Mouse (Mus musculus): ENCODE results near the gene Fam83d.
A peak's percentile ranks its signal among the peaks of the same experiment; 100 is the strongest.

Fam83d gene

DNA sequence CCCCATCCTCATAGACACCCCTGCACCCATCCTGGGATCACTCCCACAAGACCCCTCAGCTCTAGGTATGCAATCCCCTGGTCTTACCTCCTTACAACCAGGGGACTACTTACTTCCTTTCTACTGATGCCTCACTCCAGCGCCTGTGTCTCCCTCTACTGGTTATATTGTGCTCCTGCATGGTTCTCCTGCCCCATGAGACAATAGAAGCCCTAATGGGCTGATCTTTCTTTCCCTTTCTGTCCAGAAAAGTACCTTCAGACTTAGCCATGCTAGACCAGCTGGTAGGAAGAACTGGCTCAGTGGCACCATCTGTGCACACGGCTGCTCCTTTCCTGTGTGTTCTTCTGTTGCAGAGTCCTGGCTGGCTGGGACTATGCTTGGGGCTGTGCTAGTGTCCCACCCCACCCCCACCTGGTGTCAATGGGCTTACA, 22.8 kb upstream of the Fam83d start:
- peak; percentile 58 to 64 for DNase-seq

DNA sequence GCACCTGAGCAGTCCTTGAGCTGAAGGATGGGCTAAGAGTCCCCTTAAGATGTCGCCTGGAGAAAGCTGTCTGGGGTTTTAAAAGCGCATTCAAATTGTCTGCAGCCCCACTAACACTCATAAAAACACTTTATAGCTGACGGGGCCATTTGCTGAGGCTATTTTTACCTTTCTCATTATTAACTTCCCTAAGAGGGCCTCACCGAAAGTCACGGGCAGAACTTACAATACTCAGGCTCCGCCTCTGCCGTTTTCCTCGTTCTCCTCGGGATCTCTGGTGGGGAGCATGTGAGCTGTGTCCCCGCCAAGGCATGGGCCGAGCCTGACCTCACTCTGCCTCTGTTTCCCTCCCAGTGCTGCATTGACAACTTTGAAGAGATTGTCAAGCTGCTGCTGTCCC, 21.7 kb upstream of the Fam83d start:
- no peak for DNase-seq

DNA sequence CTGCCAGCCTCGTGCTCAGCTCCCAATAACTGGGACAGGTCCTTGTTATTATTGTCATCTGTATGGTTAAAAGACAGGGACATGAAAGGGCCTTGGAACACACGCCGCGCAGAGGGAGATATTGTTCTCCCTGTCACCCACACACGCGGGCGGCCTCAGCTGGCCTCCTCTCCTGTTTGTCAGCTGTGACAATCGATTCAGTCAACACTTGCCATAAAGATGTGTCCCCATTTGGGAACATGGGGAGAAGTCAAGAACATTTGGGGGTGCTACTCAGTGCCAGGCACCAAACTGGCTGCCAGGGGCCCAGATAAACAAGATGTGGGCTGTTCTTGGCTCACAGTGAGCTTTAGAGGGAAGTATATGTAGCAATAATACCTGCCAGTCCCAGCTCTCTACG, 18.5 kb upstream of the Fam83d start:
- no peak for DNase-seq

DNA sequence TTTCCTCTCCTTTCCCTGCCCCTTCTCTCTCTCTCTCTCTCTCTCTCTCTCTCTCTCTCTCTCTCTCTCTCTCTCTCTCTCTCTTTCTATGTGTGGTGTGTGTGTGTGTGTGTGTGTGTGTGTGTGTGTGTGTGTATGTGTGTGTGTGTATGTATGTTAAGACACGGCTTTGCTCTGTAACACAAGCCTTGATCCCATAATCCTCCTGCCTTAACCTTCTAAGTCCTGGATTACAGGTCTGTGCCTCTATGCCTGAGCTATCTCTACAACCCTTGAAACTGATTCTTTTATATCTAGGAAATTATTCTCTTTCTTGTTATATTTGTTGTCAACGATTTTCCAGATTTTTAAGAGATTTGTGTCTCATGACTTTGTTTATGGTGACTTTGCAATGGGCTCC, 7.7 kb upstream of the Fam83d start:
- no peak for DNase-seq

DNA sequence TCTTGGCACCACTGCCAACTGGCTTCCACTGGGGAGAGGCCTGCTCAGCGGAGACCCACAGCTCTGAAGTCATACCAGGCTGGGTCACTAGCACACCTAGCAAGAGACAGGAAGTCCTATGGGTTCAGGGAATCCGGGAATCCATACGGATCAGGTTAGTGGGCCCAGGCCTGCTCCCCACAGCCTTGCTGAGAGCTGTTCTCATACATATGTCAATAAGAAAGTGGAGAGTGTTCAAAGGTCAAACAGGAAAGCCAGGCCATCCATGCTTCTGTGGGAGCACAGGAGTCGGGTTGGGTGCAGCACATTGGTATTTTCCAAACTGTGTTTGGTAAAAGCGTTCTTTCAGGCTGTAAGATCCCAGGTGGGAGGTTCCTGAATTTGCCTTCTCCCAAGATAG, 5.6 kb upstream of the Fam83d start:
- DNase-seq = no peak

DNA sequence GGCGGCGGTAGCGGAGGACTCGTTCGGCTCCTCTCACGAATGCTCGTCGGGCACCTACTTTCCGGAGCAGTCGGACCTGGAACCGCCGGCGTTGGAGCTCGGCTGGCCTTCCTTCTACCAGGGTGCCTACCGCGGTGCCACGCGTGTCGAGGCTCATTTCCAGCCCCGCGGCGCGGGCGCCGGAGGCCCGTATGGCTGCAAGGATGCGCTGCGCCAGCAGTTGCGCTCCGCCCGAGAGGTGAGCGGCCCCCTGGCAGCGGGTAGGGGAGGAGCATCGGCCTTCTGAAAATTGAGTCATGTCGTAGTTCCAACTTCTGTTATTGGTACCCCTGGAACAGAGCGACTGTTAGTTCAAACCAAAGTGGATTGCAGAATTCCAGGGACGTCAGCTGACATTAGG, 457 bp downstream of the Fam83d start:
- peak; percentile 64 to 76 for DNase-seq

DNA sequence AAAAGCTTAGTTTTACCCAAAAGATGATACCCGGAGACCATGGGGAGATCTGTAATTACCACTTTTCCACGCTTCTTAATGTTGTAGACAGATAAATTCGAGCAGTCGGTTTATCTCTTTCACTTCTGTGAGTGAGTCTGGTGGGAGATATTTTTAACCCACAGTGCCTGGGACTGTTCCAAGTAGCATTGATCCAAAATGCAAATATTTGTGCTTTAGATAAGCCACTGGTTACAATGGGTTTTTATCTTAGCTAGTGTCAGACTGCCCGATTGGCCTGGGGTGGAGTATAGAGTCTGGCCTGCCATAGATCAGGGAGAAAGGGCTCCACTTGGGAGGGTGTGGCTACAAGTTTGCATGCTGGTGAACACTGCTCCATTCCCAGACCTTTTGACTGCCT, 878 bp downstream of the Fam83d start:
- DNase-seq = no peak

DNA sequence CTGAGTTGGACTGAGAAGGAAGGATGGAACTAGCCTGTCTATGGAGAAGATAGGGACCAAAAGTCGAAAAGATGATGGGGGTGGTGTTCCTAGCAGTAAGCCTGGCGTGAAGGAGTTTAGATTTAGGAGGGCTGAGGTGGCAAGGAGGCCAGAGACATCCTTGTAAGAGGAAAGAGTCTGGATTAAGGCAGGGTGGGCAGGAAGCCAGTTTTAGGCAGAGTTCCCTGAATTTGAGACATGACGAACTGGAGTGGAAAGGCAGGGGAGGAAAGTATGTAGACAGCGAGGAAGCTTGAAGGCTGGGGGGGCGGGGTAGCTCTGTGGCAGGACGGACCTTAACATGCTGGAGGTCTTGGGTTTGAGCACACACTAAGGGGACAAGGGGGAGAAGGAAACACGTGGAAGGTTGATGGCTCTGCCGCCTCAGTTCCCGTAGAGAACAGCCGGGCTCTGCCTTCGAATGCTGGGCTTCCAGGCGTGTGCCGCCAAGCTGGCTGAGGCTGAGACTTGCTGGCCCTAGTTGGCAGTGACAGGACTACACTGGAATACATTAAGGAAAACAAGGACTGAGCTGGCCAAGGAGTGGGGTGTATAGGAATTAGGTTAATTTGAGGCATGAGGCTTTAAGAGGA, 2.3 kb downstream of the Fam83d start:
- no peak for DNase-seq

DNA sequence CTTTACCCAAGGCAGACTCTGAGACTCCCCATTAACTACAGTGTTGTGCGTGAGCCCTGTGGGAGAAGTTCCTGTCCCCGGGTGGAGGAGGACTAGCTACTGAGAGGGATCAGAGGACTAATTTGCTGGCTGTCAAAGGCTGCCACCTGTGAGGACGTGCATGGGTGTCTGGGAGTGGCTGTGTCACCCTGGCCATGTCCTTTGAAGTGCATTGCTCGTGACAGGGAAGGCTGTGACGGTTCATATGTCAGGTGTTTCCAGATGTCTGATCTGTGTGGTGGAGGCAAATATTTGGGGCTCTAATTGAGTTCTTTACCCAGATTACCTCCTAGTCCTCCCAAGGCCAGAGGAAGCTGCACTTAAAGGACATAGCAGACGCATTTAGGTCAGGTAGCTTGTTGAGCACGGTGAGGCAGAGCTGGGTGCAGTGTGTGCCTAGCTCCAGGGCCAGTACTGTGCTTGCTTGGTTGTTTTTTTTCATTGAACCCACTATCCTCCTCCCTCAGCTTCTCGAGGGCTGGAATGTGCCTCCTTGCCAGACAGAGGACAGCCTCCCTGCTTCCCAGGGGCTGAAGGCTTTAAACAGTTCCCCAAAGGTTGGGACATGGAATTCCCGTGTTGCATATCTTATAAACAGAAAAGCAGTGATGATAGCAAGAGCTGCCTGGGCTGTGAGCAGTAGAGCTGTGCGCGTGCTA, 3.3 kb downstream of the Fam83d start:
- peak; percentile 20 to 43 for DNase-seq

DNA sequence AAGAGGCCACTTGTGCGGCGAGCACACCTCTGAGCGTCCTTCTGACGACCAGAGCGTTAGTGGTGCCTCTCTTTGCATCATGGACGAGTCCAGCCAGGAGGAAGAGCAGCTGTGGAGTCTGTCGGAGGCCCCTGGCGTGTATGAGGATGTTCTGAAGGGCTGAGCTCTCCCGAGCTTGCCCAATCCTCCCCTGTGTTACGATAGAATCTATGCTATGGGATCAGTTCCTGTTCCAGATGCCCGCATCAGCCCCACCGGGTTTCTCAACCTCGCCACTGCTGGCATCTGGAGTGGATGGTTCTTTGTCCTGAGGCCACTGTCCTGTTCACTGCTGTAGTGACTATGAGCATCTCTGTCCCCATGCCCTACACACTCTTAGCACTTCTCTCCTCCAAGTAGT, 4.9 kb downstream of the Fam83d start:
- no peak for DNase-seq

DNA sequence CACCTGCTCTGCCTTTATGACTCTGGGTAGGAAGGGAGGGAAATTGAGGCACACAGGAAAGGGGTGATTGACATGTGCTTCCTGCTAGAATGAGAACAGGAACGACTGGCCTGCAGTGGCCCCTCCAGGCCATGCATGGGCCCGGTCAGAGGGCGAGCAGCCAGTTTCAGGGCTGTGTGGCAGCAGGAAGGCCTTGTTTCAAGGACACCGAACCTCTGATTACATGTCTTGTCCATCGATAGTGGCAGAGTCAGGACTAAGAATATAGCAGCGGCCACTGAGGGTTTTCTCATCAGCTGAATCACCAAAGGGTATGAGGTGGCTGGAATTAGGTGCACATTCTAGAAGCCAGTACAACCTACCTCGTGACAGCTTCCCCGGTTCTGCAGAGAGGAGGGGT, 7.0 kb downstream of the Fam83d start:
- no peak for DNase-seq

DNA sequence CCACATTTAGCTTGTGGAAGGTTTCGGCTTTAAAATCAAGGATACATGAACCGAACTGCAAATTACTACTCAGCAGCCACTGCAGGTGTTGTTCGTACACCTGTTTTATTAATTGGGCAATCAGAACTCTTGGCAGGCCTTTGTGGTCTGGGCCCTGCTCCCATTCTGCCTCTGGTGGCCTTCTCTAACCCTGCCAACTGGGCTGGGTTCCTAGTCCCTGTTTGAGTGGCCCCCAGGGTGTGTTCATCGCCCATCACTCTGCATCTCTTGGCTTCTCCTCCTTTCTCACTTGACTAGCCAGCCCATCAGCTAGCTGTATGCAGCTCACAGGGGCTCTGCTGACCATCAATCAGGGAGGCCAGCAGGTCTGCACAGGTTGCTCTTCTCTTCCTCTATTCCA, 8.8 kb downstream of the Fam83d start:
- no peak for DNase-seq

DNA sequence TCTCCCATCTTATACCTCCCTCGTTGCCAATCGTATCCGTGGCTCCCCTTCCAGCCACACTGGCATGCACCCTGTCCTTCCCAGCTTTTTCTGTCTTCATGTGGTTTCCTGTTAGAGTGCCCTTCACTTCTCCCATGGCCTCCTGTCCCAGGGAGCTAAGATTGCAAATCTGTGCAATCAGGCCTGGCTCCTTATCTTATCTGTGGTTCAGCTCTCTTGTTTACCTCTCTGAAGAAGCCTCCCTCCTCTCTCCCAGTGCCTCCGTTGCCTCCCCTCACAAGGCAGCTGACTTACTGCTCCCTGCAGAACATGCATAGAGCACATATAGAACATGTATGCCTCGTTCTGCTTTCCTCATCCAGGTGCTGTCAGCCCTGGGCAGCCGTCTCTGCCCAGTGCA, 9.6 kb downstream of the Fam83d start:
- DNase-seq = no peak

DNA sequence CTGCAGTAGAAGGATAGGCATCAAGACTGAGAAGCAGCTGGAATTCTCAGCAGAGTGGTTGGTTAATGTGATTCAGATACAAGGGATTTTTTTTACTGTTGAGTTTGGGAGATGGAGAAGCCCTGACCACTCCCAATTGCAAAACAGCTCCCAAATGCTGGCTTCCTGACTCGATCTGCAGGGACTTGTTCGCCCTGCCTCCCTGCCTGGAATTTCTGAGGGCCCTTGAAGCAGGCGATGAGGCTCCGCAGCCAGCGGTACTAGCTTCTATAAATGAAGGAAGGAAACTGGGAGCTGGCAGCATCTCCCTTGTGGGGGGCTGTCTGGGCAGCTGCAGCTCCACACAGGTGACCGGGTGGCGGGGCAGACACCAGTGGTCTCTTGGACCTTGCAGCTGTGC, 10.5 kb downstream of the Fam83d start:
- DNase-seq = no peak

DNA sequence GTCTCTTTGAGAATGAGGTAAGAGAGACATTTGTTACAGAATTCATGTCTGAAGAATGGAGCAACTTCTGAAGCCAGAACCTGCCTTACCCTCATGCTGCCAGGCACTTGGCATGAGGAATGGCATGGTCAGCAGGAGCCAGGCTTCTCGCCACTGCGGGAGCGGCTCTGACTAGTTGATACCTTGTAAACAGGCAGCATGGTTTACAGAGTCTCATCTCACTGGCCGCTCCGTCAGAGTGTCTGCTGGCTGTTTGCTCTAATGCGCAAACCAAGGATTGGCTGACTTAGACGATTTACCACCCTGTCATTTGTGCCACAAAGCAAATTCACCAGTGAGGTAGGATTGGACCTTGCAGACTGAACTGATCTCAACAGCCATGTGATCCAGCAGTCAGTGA, 13.2 kb downstream of the Fam83d start:
- no peak for DNase-seq

DNA sequence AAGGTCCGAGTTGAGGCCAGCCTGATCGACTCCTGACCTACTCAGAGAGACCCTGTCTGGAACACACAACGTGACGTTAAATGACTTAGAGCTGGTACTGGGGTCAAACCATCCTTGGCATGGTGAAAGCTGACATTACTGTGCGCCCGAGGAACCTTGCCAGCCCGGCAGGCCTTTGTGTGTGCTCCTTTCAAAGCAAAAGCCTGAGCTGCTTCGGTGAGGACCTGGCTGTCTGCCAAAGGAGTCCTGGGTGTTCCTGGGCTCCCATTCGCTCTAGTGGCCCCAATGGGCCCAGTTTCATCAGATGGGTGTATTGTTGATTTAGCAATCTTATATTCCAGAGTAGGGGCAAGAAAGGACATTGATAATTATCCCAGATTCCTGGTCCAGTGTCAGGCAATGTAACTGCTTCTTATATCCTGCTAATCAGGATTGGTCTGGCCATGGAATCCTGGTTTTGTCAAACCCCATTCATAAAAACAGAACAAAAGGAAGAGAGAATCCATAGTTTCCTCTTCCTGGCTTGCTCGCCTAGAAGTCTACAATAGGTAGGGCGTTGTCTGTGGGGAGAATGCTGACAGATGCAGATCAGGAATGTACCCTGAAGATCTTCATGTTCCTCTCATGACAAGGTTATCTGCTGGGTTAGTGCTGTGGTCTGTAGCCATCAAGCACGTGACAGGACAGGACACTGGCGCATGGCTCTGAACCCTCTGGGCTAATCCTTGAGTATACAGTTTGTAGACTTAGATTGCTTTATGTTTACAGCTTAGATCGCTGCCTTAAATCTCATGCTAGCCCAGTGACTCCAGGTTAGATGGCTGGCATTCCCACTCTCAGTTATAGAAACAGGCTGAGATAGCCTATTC, 19.3 kb downstream of the Fam83d start:
- DNase-seq = no peak

DNA sequence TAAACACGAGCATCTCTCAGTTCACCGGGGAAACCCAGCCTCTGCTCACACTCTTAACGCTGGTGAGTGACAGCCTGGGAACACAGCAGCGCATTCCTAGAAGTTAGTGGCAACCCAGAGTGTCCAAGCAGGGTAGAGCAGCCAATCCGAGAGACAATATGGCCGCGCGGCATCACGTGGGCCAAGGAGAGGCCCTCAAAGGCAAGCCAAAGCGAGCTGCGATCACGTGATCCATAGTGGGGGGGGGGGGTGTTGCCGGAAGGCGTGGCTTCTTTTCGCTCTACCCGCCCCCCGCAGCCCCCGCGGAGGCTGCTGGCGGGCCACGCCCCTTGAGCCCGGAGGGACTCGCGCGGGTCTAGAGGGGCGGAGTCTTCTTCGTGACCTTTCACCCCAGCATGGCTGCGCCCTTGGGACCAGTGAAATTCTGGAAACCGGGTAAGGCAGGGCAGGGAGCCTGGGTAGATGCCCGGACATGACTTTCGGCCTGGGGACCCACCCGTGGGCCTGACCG, 26.7 kb downstream of the Fam83d start, which contains the start of gene Dhx35:
Dhx35 (plus strand) TSS at position 314 of the 511 bp plus-strand sequence.
- peak; percentile 91 to 92 for DNase-seq

DNA sequence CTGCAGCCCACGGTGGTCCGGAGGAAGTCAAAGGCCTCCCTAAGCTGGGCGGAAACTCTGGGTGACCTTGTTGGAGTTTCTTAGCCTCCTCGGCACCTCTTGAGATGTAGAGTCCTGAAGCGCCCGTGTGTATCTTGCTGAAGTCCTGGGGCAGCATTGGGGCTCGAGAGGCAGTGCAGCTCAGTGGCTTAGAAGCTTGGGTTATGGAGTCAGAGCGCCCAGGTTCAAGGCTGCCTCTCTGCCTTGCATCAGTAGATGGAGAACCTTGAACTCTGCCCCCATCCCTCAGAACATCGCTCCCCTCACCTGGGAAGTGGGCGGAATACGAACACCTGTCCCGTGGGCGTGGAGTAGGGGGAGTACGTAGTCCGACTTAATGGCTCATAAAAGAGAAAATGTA, 27.1 kb downstream of the Fam83d start:
- no peak for DNase-seq

DNA sequence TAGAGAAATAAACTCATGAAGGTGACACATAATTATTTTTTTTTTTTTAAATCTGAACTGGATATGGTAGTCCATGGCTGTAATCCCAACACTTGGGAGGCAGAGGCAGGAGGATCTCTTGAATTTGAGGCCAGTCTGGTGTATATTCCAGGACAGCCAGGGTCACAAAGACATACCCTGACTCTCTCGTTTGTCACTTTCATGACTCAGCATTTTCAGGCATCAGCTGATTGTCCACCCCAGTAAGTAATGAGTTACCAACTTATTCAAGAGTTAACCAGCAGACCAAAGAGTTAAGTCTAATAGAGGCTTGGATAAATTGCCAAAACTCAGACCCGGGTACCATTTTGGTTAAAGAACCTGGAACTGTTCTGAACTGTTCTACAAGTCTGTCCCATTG, 28.0 kb downstream of the Fam83d start:
- no peak for DNase-seq

DNA sequence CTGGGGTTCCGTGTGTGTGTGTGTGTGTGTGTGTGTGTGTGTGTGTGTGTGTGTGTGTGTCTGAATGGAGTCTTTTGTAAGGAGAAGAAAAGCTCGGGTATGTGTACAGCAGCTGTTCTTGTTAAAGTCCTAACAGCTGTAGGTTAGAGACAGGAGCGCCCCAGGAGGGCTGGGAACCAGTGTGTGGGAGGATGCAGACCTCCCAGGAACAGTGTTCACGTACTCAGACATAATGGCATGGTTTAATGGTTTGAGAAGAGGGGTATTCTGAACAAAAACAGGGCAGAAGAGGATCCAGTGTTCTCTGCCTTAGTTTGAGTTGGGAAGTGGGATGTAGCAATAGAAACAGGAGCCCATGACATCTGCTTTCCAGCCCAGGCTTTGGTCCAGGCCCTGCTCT, 31.4 kb downstream of the Fam83d start:
- DNase-seq = no peak

DNA sequence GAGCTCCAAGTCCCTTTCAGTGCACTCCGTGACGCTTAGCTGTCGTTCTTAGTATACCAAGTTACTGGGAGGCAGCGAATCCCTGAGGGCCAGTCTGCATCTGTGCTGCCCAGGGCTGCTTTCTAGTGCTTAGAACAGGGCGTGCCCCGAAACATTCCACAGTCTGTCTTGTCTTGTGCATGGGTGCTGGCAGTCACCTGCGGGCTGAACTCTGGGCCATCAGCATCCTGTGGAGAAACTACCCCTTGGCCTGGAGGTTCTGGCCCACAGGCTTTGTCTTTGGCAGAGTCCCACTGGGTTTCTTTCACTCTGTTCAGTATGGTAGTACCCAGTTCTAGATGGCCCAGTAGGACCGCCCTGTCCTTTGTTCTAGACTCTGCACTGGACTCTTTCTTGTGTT, 32.9 kb downstream of the Fam83d start:
- no peak for DNase-seq

DNA sequence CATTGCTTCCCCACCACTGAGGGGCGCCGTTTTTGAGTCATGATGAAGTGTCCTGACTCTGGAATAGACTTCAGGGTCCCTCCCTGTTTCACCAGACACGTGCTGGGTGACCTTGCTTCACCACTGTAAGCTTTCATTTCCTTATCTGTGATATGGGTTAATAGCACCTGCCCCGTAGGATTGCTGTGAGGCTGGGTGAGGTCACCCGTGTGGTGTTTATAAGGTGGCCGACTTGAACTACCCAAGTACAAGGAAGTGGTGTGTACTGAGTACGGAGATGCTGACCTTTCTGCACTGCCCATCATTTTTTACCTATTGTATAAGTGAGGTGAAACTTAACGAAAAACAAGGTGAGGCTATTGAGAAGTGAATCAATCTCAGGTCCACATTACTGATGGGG, 35.7 kb downstream of the Fam83d start:
- no peak for DNase-seq

DNA sequence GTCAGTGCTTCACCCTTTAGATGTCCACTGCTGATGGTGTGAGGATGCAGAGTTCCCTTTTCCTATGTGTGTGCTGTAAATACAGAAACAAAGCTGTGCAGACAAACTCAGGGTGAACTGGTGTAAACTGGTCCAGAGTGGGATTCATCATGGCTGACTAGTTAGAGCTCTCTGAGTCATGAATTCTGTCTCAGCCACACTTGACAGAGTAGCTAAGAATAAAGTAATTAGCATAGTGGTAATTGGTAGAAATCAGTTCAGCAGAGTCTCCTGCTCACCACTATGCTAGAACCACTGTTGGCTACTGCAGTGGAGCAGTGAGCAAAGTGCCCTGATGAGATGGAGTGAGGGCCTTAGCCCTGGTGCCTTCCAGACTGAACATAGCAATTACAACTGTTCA, 47.8 kb downstream of the Fam83d start:
- DNase-seq = no peak

DNA sequence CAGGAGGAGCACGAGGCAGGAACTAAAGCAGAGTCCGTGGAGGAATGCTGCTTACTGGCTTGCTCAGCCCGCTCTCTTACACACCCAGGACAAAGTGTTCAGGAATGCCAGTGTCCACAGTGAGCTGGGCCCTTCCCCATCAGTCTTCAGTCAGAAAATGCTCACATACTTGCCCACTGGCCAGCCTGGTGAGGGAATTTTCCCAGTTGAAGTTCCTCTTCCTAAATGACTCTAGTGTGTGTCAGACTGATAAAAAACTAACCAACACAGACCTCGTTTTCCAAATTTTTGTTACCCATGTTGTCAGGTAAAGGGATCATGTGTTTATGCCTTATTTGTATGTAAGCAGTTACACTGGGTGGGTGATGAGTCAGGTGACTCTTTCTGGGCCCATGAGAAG, 48.3 kb downstream of the Fam83d start:
- no peak for DNase-seq
